ENCODE assay signal across 9 mouse cellular contexts in genomic region chr16:96472361-96472760, GRCm38 (mm10). TPM values are rescaled to one million over a fixed set of nuclear protein-coding genes. Genes with fewer than 3 reads are reported as not detected.
DNase-seq lines count a peak whose midpoint lies in the region; ATAC-seq and TF ChIP-seq lines count a peak whose summit lies in the region.
"Had no signal": no experiment of that assay in that cellular context is flagged by ENCODE, and none has a peak within 500 bp of the region (broad histone marks: within the 10 kb centered on the region; RNA-seq: fewer than 3 reads in every experiment).

No protein-coding gene starts in this region.

- no peaks in the 10 kb centered on the region for H3K4me1 ChIP-seq in kidney, adult 2 months (ENCODE audit: control insufficient read depth, insufficient read depth, low read length)
- H3K4me1 ChIP-seq in embryonic facial prominence, embryonic 10.5 days, result peaks cover 15% of the 10 kb centered on the region
- H3K4me1 ChIP-seq in intestine, embryonic 15.5 days (replicated peaks), result 0 out of 2 replicates have a peak, but pooled peaks cover 8% of the 10 kb centered on the region
- H3K4me1 ChIP-seq in midbrain, embryonic 15.5 days, result peaks cover 28% of the 10 kb centered on the region

- no peaks in the 10 kb centered on the region for H3K27me3 ChIP-seq in kidney, adult 2 months (replicated peaks; ENCODE audit: control insufficient read depth, insufficient read depth, low read length)
- no peaks in the 10 kb centered on the region for H3K27me3 ChIP-seq in embryonic facial prominence, embryonic 10.5 days (replicated peaks; ENCODE audit: low read depth, poor library complexity, severe bottlenecking)
- no peaks in the 10 kb centered on the region for H3K27me3 ChIP-seq in intestine, embryonic 15.5 days (replicated peaks)
- no peaks in the 10 kb centered on the region for H3K27me3 ChIP-seq in midbrain, embryonic 15.5 days (replicated peaks)

- H3K4me3 ChIP-seq in kidney, adult 2 months (ENCODE audit: insufficient read depth, low read depth, low read length), result no peak overlapping the region
- no peak overlapping the region for H3K4me3 ChIP-seq in embryonic facial prominence, embryonic 10.5 days
- no peak overlapping the region for H3K4me3 ChIP-seq in intestine, embryonic 15.5 days (replicated peaks)
- peak overlapping the region; percentile 3; the same call in 1 of the 2 replicates for H3K4me3 ChIP-seq in midbrain, embryonic 15.5 days
- H3K4me3 ChIP-seq: embryonic facial prominence, embryonic 12.5 days had no signal

- no peaks in the 10 kb centered on the region for H3K36me3 ChIP-seq in kidney, adult 2 months (ENCODE audit: control insufficient read depth, insufficient read depth, low read length)
- H3K36me3 ChIP-seq in embryonic facial prominence, embryonic 10.5 days (replicated peaks), result no peaks in the 10 kb centered on the region
- H3K36me3 ChIP-seq in intestine, embryonic 15.5 days, result no peaks in the 10 kb centered on the region
- H3K36me3 ChIP-seq in midbrain, embryonic 15.5 days (replicated peaks), result no peaks in the 10 kb centered on the region
- H3K36me3 ChIP-seq: embryonic facial prominence, embryonic 12.5 days had no signal

- intact Hi-C loops in left cerebral cortex, postnatal 14 days (cut with DNase I), result no loop called here

- H3K9me3 ChIP-seq in embryonic facial prominence, embryonic 10.5 days, result no peaks in the 10 kb centered on the region
- no peaks in the 10 kb centered on the region for H3K9me3 ChIP-seq in intestine, embryonic 15.5 days
- H3K9me3 ChIP-seq in midbrain, embryonic 15.5 days, result no peaks in the 10 kb centered on the region
- H3K9me3 ChIP-seq: embryonic facial prominence, embryonic 12.5 days had no signal

- peak; percentile 12 for DNase-seq in kidney, adult 2 months
- no peak for DNase-seq in kidney, adult 8-10 months
- peak; percentile 20 for DNase-seq in embryonic facial prominence, embryonic 10.5 days (ENCODE audit: low spot score)
- no peak for DNase-seq in left cerebral cortex, postnatal 14 days (ENCODE audit: low spot score in 2 of 2)
- no peak for DNase-seq in right cerebral cortex, postnatal 25 days

- TF ChIP-seq CTCF in kidney, adult 2 months (conservative IDR thresholded peaks at IDR 0.05; ENCODE audit: insufficient read depth, insufficient read length, low read depth, low read length), result no peak

- 0 out of 2 replicates have a peak, but pooled peaks have one; percentile 31 for ATAC-seq in intestine, embryonic 15.5 days
- no peak for ATAC-seq in midbrain, embryonic 15.5 days (replicated peaks)

- TF ChIP-seq POLR2A in kidney, adult 2 months (IDR thresholded peaks at IDR 0.05; ENCODE audit: low read depth, low read length), result no peak

- H3K9ac ChIP-seq in intestine, embryonic 15.5 days, result no peak overlapping the region
- H3K9ac ChIP-seq in midbrain, embryonic 15.5 days, result no peak overlapping the region
- H3K9ac ChIP-seq: embryonic facial prominence, embryonic 12.5 days had no signal

- peak overlapping the region; percentile 26; the same call in 1 of the 2 replicates for H3K4me2 ChIP-seq in intestine, embryonic 15.5 days (replicated peaks)
- peak overlapping the region; percentile 36 for H3K4me2 ChIP-seq in midbrain, embryonic 15.5 days
- H3K4me2 ChIP-seq: embryonic facial prominence, embryonic 12.5 days had no signal

- H3K27ac ChIP-seq in kidney, adult 2 months (ENCODE audit: insufficient read depth, low read depth, low read length), result no peak overlapping the region
- H3K27ac ChIP-seq in embryonic facial prominence, embryonic 10.5 days (replicated peaks), result no peak overlapping the region
- peak overlapping the region; percentile 45; the same call in 1 of the 2 replicates for H3K27ac ChIP-seq in intestine, embryonic 15.5 days
- H3K27ac ChIP-seq in midbrain, embryonic 15.5 days, result peak overlapping the region; percentile 66
- H3K27ac ChIP-seq: embryonic facial prominence, embryonic 12.5 days had no signal

- WGBS in kidney, adult 2 months, result 20% methylated on average over 5 of the region's 5 CpGs
- WGBS in embryonic facial prominence, embryonic 10.5 days, result 32% methylated on average over 5 of the region's 5 CpGs
- 17% methylated on average over 5 of the region's 5 CpGs for WGBS in intestine, embryonic 15.5 days
- WGBS in midbrain, embryonic 15.5 days, result 19% methylated on average over 5 of the region's 5 CpGs

RNA-seq across cellular contexts. Expression of gene Pcp4, which starts 5.0 kb away (rescaled TPM):
- polyA plus RNA-seq in kidney, adult 2 months (2012; rRNA removed), result 0.34 and 0.68 TPM in 2 replicates
- 4.4 and 6.8 TPM in 2 replicates for polyA plus RNA-seq in embryonic facial prominence, embryonic 10.5 days (2016; fragmentation: Nextera tagmentation; extraction: Ambion mirVana)
- 48.2 and 53.9 TPM in 2 replicates for polyA plus RNA-seq in intestine, embryonic 15.5 days (2015; fragmentation: Nextera tagmentation; extraction: Ambion mirVana)
- 386 and 419 TPM in 2 replicates for polyA plus RNA-seq in midbrain, embryonic 15.5 days (2015; fragmentation: Nextera tagmentation; extraction: Ambion mirVana)
- 100 to 1,000 TPM; 529 to 600 TPM for total RNA-seq in left cerebral cortex, postnatal 14 days (2021)
- total RNA-seq: granulocyte monocyte progenitor cell, adult 5-6 weeks had no signal

RNA-seq across cellular contexts. Expression of gene Itgb2l, which starts 28.9 kb away (rescaled TPM):
- polyA plus RNA-seq in kidney, adult 2 months (2012; rRNA removed), result not detected in 2 replicates
- not detected in 2 replicates for polyA plus RNA-seq in embryonic facial prominence, embryonic 10.5 days (2016; fragmentation: Nextera tagmentation; extraction: Ambion mirVana)
- polyA plus RNA-seq in intestine, embryonic 15.5 days (2015; fragmentation: Nextera tagmentation; extraction: Ambion mirVana), result 0.26 and 0.47 TPM in 2 replicates
- 0.10 TPM in 1 of 2 replicates, not detected in the other for polyA plus RNA-seq in midbrain, embryonic 15.5 days (2015; fragmentation: Nextera tagmentation; extraction: Ambion mirVana)
- not detected for total RNA-seq in left cerebral cortex, postnatal 14 days (2021)

Comparison
In these comparisons a context has a peak if more than half of its experiments do, and no peak if none do; other contexts are left out.
1. DNase-seq: peak in kidney, adult 2 months (single experiment) and embryonic facial prominence, embryonic 10.5 days (single experiment); none in kidney, adult 8-10 months (0 of 2), left cerebral cortex, postnatal 14 days (0 of 2) and right cerebral cortex, postnatal 25 days (single experiment).
2. H3K27ac ChIP-seq: peak in intestine, embryonic 15.5 days (single experiment) and midbrain, embryonic 15.5 days (single experiment); none in kidney, adult 2 months (single experiment) and embryonic facial prominence, embryonic 10.5 days (single experiment).